ENCODE assay signal across 8 mouse cellular contexts in the genomic region with DNA sequence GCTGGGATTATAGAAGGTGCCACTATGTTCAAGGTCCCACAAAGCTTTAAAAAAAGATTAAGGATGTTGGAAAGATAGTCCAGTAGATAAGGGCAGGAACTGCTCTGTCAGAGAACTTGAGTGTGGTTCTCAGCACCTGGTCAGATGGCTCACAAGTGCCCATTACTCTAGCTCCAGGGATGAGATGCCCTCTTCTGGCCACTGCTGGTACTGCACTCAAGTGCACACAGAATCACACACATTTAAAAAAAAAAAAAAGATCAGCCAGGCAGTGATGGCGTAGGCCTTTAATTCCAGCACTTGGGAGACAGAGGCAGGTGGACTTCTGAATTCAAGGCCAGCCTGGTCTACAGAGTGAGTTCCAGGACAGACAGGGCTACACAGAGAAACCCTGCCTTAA. TPM values are rescaled to one million over a fixed set of nuclear protein-coding genes. Genes with fewer than 3 reads are reported as not detected.
A peak's percentile ranks its signal among the peaks of the same experiment; 100 is the strongest.
DNase-seq lines count a peak whose midpoint lies in the region; ATAC-seq and TF ChIP-seq lines count a peak whose summit lies in the region.
"Had no signal": no experiment of that assay in that cellular context is flagged by ENCODE, and none has a peak within 500 bp of the region (broad histone marks: within the 10 kb centered on the region; RNA-seq: fewer than 3 reads in every experiment).

No protein-coding gene starts in this region.

- no peak for ATAC-seq in hindbrain, postnatal 0 days
- no peak for ATAC-seq in hindbrain, embryonic 12.5 days (ENCODE audit: low FRiP score)
- ATAC-seq in erythroblast, adult 5-6 weeks (replicated peaks; ENCODE audit: low FRiP score, poor library complexity, severe bottlenecking): no peak

- no peak overlapping the region for H3K27ac ChIP-seq in hindbrain, postnatal 0 days
- H3K27ac ChIP-seq in hindbrain, embryonic 12.5 days: no peak overlapping the region
- no peak overlapping the region for H3K27ac ChIP-seq in embryonic facial prominence, embryonic 10.5 days (replicated peaks)
- H3K27ac ChIP-seq: limb, embryonic 15.5 days had no signal

- H3K4me1 ChIP-seq in hindbrain, postnatal 0 days (ENCODE audit: insufficient read depth, low read length): no peaks in the 10 kb centered on the region
- H3K4me1 ChIP-seq in hindbrain, embryonic 12.5 days: 0 out of 2 replicates have a peak, but pooled peaks cover 2% of the 10 kb centered on the region
- H3K4me1 ChIP-seq in embryonic facial prominence, embryonic 10.5 days: 0 out of 2 replicates have a peak, but pooled peaks cover 5% of the 10 kb centered on the region
- H3K4me1 ChIP-seq: limb, embryonic 15.5 days had no signal

- H3K4me2 ChIP-seq in hindbrain, postnatal 0 days (ENCODE audit: low read depth, low read length): no peak overlapping the region
- H3K4me2 ChIP-seq in hindbrain, embryonic 12.5 days (replicated peaks): no peak overlapping the region
- H3K4me2 ChIP-seq: limb, embryonic 15.5 days had no signal

- H3K27me3 ChIP-seq in hindbrain, postnatal 0 days (ENCODE audit: insufficient read depth, low read length): no peaks in the 10 kb centered on the region
- H3K27me3 ChIP-seq in hindbrain, embryonic 12.5 days: no peaks in the 10 kb centered on the region
- H3K27me3 ChIP-seq in embryonic facial prominence, embryonic 10.5 days (replicated peaks; ENCODE audit: low read depth, poor library complexity, severe bottlenecking): no peaks in the 10 kb centered on the region
- H3K27me3 ChIP-seq: limb, embryonic 15.5 days had no signal

- DNase-seq in hindbrain, postnatal 0 days (ENCODE audit: low spot score): peak; percentile 27
- peak; percentile 36 for DNase-seq in urinary bladder, postnatal 14 days (ENCODE audit: low spot score)
- no peak for DNase-seq in urinary bladder, postnatal 25 days (ENCODE audit: low spot score)
- DNase-seq in embryonic facial prominence, embryonic 10.5 days (ENCODE audit: low spot score): peak; percentile 54
- DNase-seq in retina, embryonic 14.5 days (ENCODE audit: low spot score): peak; percentile 42

- WGBS in hindbrain, postnatal 0 days: 81% methylated on average over 1 of the region's 1 CpGs
- 81% methylated on average over 1 of the region's 1 CpGs for WGBS in hindbrain, embryonic 12.5 days
- 86% methylated on average over 1 of the region's 1 CpGs for WGBS in embryonic facial prominence, embryonic 10.5 days

- no peaks in the 10 kb centered on the region for H3K9me3 ChIP-seq in hindbrain, postnatal 0 days (ENCODE audit: low read length)
- no peaks in the 10 kb centered on the region for H3K9me3 ChIP-seq in hindbrain, embryonic 12.5 days (replicated peaks)
- no peaks in the 10 kb centered on the region for H3K9me3 ChIP-seq in embryonic facial prominence, embryonic 10.5 days
- H3K9me3 ChIP-seq: limb, embryonic 15.5 days had no signal

- peak; percentile 74 for TF ChIP-seq CTCF in hindbrain, postnatal 0 days (IDR thresholded peaks at IDR 0.05; ENCODE audit: low read depth)

- peaks cover 7% of the 10 kb centered on the region for H3K36me3 ChIP-seq in hindbrain, postnatal 0 days (ENCODE audit: insufficient read depth, low read length)
- peaks cover 4% of the 10 kb centered on the region; the same call in 1 of the 2 replicates for H3K36me3 ChIP-seq in hindbrain, embryonic 12.5 days
- peaks cover 4% of the 10 kb centered on the region; the same call in 1 of the 2 replicates for H3K36me3 ChIP-seq in embryonic facial prominence, embryonic 10.5 days (replicated peaks)

- no peak overlapping the region for H3K4me3 ChIP-seq in hindbrain, postnatal 0 days (ENCODE audit: low read length)
- no peak overlapping the region for H3K4me3 ChIP-seq in hindbrain, embryonic 12.5 days
- H3K4me3 ChIP-seq in embryonic facial prominence, embryonic 10.5 days: no peak overlapping the region
- H3K4me3 ChIP-seq: limb, embryonic 15.5 days had no signal

- H3K9ac ChIP-seq in hindbrain, postnatal 0 days (replicated peaks; ENCODE audit: low read length): no peak overlapping the region
- no peak overlapping the region for H3K9ac ChIP-seq in hindbrain, embryonic 12.5 days
- H3K9ac ChIP-seq: limb, embryonic 15.5 days had no signal

RNA-seq across cellular contexts. Expression of gene Tnip1, which starts 25.3 kb away (rescaled TPM):
- 15.3 and 16.7 TPM in 2 replicates for total RNA-seq in hindbrain, postnatal 0 days (2014; rRNA removed)
- polyA plus RNA-seq in hindbrain, postnatal 0 days (2015; fragmentation: Nextera tagmentation; extraction: Ambion mirVana): 17.1 and 19.8 TPM in 2 replicates
- polyA plus RNA-seq in hindbrain, embryonic 12.5 days (2016; fragmentation: Nextera tagmentation; extraction: Ambion mirVana): 19.0 and 20.8 TPM in 2 replicates
- 11.7 and 11.9 TPM in 2 replicates for polyA plus RNA-seq in embryonic facial prominence, embryonic 10.5 days (2016; fragmentation: Nextera tagmentation; extraction: Ambion mirVana)
- 13.6 and 13.8 TPM in 2 replicates for total RNA-seq in erythroblast, adult 5-6 weeks (2015; ENCODE audit: low replicate concordance)
- total RNA-seq in erythroblast, adult 5-6 weeks (2017; ENCODE audit: low replicate concordance): 20.5 and 25.6 TPM in 2 replicates

RNA-seq across cellular contexts. Expression of gene Anxa6, which starts 45.3 kb away (rescaled TPM):
- total RNA-seq in hindbrain, postnatal 0 days (2014; rRNA removed): 83.2 and 86.0 TPM in 2 replicates
- polyA plus RNA-seq in hindbrain, postnatal 0 days (2015; fragmentation: Nextera tagmentation; extraction: Ambion mirVana): 71.3 and 74.8 TPM in 2 replicates
- polyA plus RNA-seq in hindbrain, embryonic 12.5 days (2016; fragmentation: Nextera tagmentation; extraction: Ambion mirVana): 121 and 140 TPM in 2 replicates
- 56.5 and 66.7 TPM in 2 replicates for polyA plus RNA-seq in embryonic facial prominence, embryonic 10.5 days (2016; fragmentation: Nextera tagmentation; extraction: Ambion mirVana)
- total RNA-seq in erythroblast, adult 5-6 weeks (2015; ENCODE audit: low replicate concordance): 9.2 and 10.4 TPM in 2 replicates
- 12.7 and 14.0 TPM in 2 replicates for total RNA-seq in erythroblast, adult 5-6 weeks (2017; ENCODE audit: low replicate concordance)
